Mouse (Mus musculus) splenic B cell, adult 2 months (primary cell): ENCODE results near the gene Lyrm9.

Experiments used
- DNase-seq: peaks from one replicate; pipeline ENCODE4 v3.0.0-alpha.2; 2011; ENCODE audit warnings: low read depth, low spot score
- H3K27me3 ChIP-seq: 2 replicates; pipeline ENCODE4 v1.6.1; 2012; ENCODE audit warnings: mild to moderate bottlenecking, low read length, moderate library complexity, mixed read lengths; ENCODE audit not compliant: control insufficient read depth, poor library complexity, insufficient read depth, severe bottlenecking
- H3K36me3 ChIP-seq: 2 replicates; pipeline ENCODE4 v1.6.1; 2012; ENCODE audit warnings: mild to moderate bottlenecking, low read length, moderate library complexity, mixed read lengths; ENCODE audit not compliant: control insufficient read depth, poor library complexity, insufficient read depth, severe bottlenecking

Lyrm9 gene

DNA sequence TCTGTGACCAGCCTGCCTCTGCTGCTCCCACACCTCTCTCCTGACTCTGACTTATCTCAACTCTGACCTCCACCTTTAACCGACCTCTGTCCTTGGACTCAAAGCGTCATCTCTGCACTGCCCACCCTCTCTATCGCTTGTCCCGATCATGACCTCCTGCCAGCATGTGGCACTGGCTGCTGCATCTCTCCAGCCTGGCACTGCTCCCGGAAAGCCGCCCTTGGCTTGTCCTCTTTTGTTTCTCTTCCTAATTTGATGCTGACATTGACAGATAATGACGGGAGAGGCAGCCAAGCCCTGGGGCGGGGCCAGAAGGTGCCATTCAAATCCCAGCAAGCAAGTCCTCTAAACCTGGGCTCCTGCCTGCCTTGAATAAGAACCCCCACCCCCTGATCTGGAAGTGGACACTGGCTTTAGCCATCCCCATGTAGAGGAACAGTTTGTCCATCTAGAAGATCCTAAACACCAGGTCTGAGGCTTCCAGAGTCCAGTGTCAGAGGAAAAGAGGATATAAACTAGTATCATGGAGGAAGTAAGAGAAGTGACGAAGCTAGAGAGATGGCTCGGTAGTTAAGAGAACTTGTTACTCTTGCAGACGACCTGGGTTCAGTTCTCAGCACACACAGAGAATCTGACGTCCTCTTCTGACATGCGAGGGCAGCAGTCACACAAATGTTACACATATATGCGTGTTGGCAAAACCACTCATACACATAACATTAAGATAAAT, 22.6 kb upstream of the Lyrm9 start:
- no peak for DNase-seq
- H3K27me3 ChIP-seq, result no peaks in the 10 kb centered on the region
- no peaks in the 10 kb centered on the region for H3K36me3 ChIP-seq

DNA sequence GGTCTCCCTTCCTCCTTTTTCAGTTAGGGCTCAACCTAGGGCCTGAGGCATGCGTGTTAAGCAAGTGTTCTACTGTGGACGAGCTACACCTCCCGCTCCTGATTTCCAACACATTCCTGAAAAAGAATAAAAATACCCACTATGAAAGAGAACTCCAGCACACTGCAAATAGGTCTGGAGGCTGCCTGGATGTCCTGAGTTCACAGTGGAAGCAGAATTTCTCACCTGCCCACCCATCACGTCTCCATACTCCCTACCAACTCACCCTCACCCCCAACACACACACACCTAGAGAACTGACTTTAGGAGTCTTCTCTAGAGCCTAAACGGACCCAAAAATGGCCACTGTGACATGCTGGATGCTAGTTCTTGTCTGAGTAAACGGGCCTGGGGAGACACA, 21.8 kb upstream of the Lyrm9 start:
- no peak for DNase-seq

DNA sequence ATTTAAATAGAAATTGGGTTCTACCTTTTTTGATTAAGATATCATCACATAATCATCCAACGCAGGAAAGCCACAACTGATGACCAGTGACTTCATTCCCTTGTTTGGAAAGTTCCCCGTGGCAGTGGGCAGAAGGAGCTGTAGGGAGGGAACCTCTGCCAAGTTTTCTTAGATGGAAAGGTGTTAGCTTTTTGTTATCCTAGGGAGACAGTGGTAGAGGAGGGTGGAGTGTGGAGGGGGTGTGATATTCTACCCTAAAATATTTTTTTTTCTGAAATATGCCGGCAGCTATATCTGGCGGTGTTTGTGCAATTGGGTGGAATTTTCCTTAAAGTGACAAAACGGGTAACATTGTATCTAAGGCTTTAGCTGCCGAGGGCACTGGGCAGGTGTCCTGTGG, 21.2 kb upstream of the Lyrm9 start:
- Histone ChIP-seq H3K27me3 (no peaks in the 10 kb centered on the region), H3K36me3 (no peaks in the 10 kb centered on the region)
- no peak for DNase-seq

More for the DNA sequence above, 21.8 kb upstream of the Lyrm9 start:
- Histone ChIP-seq H3K27me3 (no peaks in the 10 kb centered on the region), H3K36me3 (no peaks in the 10 kb centered on the region)

DNA sequence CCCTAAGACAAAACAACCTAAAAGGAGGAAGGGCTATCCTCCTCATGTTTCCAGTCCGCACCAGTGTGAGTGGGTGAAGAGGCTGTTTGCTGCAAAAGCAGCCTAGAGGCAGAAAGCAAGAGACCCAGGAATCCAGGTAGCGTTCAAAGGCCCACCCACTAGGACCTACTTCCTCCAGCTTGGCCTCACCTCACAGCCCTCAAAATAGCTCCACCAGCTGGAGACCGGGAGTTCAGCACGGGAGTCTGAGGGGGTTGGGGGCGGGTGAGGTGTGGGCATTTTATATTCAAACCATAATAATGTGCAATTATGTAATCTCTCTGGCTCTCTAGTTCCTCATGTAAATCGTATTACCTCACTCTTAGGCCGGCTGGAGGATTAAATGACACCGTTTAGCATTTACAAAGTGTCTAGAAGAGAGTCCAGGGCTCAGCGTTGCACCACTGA, 20.7 kb upstream of the Lyrm9 start:
- DNase-seq, result no peak
- H3K27me3 ChIP-seq, result no peaks in the 10 kb centered on the region
- no peaks in the 10 kb centered on the region for H3K36me3 ChIP-seq

DNA sequence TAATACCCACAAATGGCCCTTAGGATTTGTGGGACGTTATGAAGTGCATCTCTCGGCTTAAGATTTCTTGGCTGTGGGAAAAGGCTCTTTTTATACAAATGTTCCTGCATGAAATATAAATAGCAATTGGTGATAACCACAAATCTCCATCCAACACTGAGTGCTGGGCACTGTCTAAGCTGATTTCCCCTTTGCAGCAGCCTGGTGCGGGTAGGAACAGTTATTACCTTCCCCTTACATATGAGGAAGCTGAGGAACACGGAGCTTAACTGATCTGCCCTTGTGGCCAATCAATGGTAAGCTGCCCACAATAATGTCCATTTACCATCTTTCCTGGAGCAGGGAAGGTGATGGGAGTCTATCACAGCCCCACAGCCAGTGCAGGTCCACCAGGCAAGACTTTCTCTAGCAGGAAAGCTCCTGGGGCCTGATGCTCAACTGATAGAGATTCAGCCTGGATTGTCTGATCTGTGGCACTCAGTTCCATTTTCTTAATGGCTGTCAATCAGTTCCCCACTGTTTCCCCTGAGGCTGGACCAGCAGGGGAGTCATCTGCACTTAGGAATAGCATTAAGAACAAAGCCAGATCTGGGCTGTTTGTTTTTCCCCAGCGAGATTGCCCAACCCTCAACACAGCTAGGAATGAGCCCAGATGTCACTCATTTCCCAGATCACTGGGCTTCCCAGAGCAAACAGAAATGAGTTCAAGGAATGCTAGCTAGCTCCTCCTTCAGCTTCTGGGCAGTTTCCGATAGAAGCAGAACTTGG, 18.9 kb upstream of the Lyrm9 start:
- DNase-seq, result no peak

DNA sequence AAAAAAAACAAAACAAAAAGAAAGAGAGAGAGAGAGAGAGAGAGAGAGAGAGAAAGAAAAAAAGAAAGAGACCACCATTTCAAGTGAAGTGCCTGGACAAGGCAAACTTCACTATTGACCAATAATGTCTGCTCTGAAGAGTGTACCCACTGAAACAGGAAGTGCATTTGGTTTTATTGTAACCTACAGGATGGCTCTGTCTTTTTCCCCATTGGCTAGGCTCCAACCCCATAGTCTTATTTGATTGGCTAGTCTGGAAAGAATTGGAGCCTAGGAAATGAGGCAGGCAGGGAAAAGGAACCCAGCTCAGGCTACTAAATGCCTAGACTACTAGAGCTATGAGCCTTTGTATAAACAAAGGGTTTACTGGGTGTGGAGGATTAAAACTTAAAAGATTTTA, 17.0 kb upstream of the Lyrm9 start:
- no peaks in the 10 kb centered on the region for H3K36me3 ChIP-seq

More for the DNA sequence above, 18.9 kb upstream of the Lyrm9 start:
- Histone ChIP-seq H3K36me3 (no peaks in the 10 kb centered on the region), H3K27me3 (no peaks in the 10 kb centered on the region)

DNA sequence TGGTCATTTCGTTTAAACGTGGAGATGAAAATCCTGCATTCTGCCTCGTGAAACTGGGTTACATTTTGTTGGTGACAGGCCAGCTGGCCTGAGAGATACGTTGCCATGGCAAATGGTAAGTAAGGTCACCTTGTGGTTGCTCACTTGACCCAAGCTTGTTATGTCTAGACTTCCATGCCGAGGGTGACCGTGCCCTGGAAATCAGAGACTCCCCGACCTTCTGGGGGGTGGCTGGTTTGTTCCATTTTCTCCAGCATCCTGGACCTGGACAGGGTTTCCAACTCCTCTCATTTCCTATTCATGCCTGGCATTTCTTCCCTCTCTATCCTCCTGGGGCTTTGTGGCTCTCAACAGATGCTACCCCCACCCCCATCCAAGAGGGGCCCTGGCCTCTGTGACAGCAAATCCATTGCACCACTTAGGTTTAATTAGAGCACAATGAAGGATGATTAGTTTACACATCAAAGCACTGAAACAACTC, 11.9 kb upstream of the Lyrm9 start:
- H3K27me3 ChIP-seq, result no peaks in the 10 kb centered on the region; the same call in 1 of the 2 replicates

More for the DNA sequence above, 17.0 kb upstream of the Lyrm9 start:
- H3K27me3 ChIP-seq, result no peaks in the 10 kb centered on the region
- DNase-seq, result no peak

DNA sequence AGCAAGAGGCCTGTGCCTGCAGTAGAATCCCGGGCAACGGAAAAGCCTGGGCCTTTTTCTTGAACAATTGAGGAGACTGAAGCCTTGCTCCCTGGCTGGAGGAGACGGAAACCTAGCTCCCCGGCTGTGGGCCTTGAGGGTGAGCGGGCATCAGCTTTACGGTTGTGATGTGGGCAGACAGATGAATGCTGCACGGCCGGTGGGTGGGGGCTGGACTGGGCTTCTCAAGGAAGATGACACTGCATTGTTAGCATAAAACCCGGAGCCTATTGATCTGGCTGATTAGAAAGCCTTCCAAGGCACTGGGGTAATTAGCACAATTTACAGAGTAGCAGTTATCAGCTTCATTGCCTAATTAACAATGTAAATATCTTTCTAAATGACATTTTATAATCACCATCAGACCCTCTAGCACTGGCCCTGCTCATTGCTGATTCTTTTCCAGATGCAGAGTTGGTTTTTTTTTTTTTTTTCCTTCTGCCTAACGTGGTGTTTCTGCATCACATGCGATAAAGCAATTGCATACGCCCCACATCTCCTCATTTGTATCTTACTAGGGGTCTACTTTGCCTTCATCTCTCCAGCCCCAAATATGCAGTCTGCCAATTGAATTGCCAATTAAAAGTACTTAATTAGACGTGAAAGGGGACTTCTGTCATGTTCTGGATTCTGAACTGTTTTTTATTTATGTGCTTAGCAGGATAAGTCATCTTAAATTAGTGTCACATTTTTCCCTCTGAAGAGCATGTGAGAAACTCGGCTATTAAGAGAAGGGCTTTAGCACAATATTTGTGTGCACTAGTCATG, 10.2 kb upstream of the Lyrm9 start:
- no peak for DNase-seq
- no peaks in the 10 kb centered on the region for H3K36me3 ChIP-seq
- H3K27me3 ChIP-seq, result no peaks in the 10 kb centered on the region; the same call in 1 of the 2 replicates

More for the DNA sequence above, 11.9 kb upstream of the Lyrm9 start:
- DNase-seq, result no peak
- H3K36me3 ChIP-seq, result no peaks in the 10 kb centered on the region

DNA sequence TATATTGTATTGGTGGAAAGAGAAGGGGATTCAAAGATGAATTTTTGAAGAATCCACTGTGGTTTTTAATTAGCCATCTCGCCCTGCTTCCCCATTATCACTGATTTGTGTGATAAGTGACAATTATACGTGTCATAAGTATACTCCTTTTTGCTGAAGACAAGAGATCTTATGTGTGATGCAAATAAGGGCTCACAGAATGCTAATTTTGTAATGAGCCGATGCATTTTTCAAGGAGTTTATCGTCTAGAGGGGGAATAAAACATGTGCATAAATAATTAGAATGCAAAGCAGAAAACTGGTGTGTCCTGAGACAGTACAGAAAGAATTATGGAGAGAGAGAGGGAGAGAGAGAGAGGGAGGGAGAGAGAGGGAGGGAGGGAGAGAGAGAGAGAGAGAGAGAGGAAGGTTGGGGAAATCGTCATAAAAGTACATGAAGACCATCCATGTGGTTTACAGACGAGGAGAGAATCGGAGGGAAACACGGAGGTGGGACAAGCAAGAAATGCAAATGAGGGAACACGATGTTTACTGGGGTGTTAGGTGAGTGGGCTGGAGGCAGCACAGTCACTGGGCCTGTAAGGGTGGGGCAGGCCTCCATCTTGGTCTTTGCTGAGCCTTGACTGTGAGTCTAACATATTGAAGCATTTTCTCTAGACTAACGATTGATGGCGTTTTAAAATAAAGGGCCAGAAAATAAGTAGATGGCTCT, 8.9 kb upstream of the Lyrm9 start:
- DNase-seq, result no peak
- no peaks in the 10 kb centered on the region for H3K36me3 ChIP-seq

DNA sequence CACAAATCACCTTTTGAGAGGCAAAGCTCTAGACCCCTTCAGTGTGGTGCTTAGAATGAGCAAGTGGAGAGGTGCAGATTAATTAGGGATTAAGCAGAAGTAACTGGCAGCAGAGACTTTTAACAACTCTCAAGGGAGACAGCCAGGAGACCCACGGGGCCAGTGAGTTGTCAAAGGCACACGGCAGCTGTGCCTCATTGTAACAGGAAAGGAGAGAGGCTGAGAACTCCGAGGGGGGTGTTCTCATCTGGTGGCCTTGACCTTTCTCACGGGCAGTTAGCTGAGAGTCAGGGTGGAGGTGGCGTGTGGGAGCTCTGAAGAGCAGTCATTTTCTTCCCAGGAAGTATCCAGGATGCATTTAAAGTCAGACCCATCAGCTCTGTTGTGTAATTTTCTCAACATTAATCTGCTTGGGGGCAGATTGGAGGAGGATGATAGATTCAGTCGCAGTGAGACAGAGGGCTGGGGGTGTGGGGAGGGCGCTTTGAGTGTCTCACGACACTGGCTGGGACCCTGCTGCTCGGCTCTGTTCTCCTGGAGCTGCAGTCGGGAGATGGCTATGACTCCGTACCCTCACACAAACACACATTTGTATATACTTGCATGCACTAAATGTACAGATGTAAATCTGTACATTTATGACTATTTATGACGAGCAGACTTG, 5.9 kb upstream of the Lyrm9 start:
- Histone ChIP-seq H3K27me3 (no peaks in the 10 kb centered on the region; the same call in 1 of the 2 replicates), H3K36me3 (no peaks in the 10 kb centered on the region)
- DNase-seq, result peak; percentile 20

More for the DNA sequence above, 8.9 kb upstream of the Lyrm9 start:
- H3K27me3 ChIP-seq, result no peaks in the 10 kb centered on the region; the same call in 1 of the 2 replicates

DNA sequence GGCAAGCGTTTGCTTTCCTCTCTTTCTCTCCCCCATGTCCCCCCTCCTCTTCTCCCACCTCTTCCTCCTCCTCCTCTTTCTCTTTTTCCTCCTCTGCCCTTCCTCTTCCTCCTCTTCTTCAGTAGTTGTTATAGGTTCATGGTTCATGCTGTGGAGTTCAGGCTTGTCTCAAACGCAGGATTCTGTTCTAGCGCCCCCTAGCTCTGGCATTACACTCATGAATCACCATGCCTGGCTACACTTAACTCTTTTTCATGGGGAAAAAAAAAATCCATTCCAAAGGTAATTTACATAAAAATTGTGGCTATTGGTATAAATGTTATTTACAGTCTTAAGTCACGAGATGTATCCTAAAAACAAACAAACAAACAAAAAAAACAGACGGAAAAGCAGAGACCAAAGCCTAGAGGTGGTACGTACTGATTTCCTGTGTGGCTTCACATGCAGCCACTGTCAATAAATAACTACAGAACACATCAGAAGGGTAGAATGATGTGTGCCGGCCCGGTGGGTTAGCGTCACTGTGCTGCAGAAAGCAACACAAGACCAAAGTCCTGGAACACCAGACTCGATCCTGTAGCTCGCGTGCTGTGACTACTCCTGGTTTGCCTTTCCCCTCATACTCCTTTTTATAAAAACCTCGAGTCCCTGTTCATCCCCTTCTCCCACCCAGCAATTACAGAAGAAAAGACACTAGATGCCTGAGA, 3.4 kb upstream of the Lyrm9 start:
- H3K27me3 ChIP-seq, result no peaks in the 10 kb centered on the region; the same call in 1 of the 2 replicates
- DNase-seq, result peak; percentile 74
- H3K36me3 ChIP-seq, result no peaks in the 10 kb centered on the region

DNA sequence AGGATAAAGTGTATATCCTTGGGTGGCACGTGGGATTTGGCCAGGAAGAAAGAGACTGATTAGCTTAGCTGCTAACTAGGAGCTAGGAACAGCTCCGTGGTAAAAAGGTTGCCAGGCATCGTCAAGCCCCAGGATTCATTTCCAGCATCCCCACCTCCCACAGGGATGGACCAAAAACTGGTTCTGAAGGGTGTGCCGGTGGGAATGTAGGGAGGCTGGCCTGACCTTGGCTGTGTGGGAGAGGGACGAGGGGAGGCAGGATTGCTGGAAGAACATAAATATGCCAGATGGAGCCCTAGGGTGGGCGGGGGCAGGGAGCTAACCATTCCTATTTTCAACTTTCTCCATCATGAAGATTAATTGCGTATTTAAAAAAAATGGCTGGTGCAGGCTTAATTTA, 1.2 kb downstream of the Lyrm9 start:
- no peaks in the 10 kb centered on the region for H3K36me3 ChIP-seq
- no peaks in the 10 kb centered on the region for H3K27me3 ChIP-seq
- DNase-seq, result no peak

DNA sequence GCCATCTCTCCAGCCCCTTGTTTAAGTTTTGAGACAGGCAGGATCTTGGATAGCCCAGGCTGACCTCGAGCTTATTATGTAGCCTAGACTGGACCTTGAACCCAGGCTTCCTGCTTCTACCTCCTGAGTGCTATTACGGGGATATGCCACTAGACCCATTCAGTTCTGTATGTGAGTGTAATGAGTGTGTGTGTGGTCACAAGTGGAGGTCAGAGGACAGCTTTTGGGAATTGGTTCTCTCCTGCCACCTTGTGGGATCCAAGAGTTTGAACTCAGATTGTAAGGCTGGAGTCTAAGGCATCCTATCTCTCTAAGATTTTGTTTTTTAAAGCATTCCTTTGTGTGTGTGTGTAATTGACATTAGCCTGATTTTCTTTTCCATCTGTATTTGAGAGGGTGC, 2.0 kb downstream of the Lyrm9 start:
- H3K36me3 ChIP-seq, result no peaks in the 10 kb centered on the region
- DNase-seq, result peak; percentile 15

More for the DNA sequence above, 2.0 kb downstream of the Lyrm9 start:
- no peaks in the 10 kb centered on the region for H3K27me3 ChIP-seq
